Mouse (Mus musculus) regulatory T cell (primary cell): Measurements from ENCODE around the gene Cox6a1.
"Not testable (repeated sequence)": the region's sequence is repeated elsewhere in the genome, so short reads cannot be mapped to it uniquely, and the experiment has no call there.

Source experiments
- in situ Hi-C: fragments of 300-600 bp; cut with MboI, MseI; formaldehyde crosslinking; loops from one replicate; pipeline ENCODE4 v1.15.1; 2025; ENCODE audit warnings: high pct_unique_total_duplicates

Gene Cox6a1

GRCm38 (mm10) chr5:115302190-115302589, 46.6 kb downstream of the Cox6a1 start:
- in situ Hi-C loops, result not testable (repeated sequence)

- in situ Hi-C loops, result no loop called here
Observed at GRCm38 (mm10) chr5:115301615-115302014, 47.2 kb downstream of the Cox6a1 start.

- in situ Hi-C loops, result no loop called here
Observed at GRCm38 (mm10) chr5:115300792-115301614, 47.8 kb downstream of the Cox6a1 start, which contains the start of gene Dynll1. Dynll1 (minus strand) TSS chr5:115300999.

- in situ Hi-C loops, result no loop called here
Observed at GRCm38 (mm10) chr5:115300035-115300744, 48.6 kb downstream of the Cox6a1 start.

- in situ Hi-C loops, result no loop called here
Observed at GRCm38 (mm10) chr5:115296347-115296746, 52.4 kb downstream of the Cox6a1 start.
